Mouse (Mus musculus): ENCODE measurements at regions not wholly inside any gene's neighbourhood (a gene's known extent, or its start where the extent isn't known, plus 50 kb on each side); places are given as distances from the start of the nearest gene placed in this dataset.

- TF ChIP-seq CTCF (IDR thresholded peaks at IDR 0.05; ENCODE audit: borderline replicate concordance, extremely low read depth, insufficient read depth, insufficient read length) (no peak), POLR2A (IDR thresholded peaks at IDR 0.05; ENCODE audit: borderline replicate concordance, extremely low read depth, insufficient read depth, insufficient read length, poor library complexity, severe bottlenecking) (no peak)
These were observed 174.6 kb upstream of the Ppfia2 start for GRCm38 (mm10) chr10:106295501-106295900.
